Mouse (Mus musculus) lung, postnatal 0 days (tissue): ENCODE measurements at regions not wholly inside any gene's neighbourhood (a gene's known extent, or its start where the extent isn't known, plus 50 kb on each side); places are given as distances from the start of the nearest gene placed in this dataset.

ENCODE experiments used
- CTCF ChIP-seq: IDR thresholded peaks from 2 replicates; pipeline ENCODE4 v1.5.1; 2016; ENCODE audit warnings: antibody characterized with exemption, mild to moderate bottlenecking
- EP300 ChIP-seq: IDR thresholded peaks from 2 replicates; pipeline ENCODE4 v1.6.1; 2016; ENCODE audit warnings: antibody characterized with exemption, mild to moderate bottlenecking, control low read depth

DNA sequence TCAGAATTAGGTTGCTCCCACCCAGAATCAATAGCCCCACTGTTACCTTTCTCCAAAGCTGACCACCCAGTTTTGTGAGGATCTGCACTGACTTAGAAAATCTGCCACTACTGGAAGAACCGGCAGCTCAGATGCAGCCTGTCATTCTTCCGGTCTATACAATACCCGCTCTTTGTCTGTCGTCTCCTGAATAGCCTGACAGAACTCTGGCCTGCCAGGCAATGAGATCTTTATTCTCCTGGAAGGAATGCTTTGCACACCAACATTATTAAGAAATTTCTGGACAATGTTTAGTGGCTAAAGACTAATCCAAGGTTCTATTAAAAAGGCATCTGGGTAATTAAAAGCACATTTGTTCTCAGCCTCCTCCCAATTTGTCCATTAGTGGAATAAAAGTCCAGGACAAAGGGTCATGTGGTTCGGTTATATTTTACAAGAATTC lies 2232.0 kb downstream of the 4930444P10Rik start:
- no peak for TF ChIP-seq CTCF
- TF ChIP-seq EP300 = no peak
